Mouse (Mus musculus) MEL (cell line): ENCODE measurements around the gene Bri3bp. TPM values are rescaled to one million over a fixed set of nuclear protein-coding genes. Genes with fewer than 3 reads are reported as not detected.

Experiments used
- DNase-seq: peaks from one replicate; pipeline ENCODE4 v3.0.0; 2011; ENCODE audit warnings: low read depth, low spot score
- H3K27ac ChIP-seq: 2 replicates; pipeline ENCODE4 v1.5.1; 2012; ENCODE audit warnings: low read depth, mild to moderate bottlenecking, control low read depth, low read length, moderate library complexity; ENCODE audit not compliant: control insufficient read depth
- H3K27me3 ChIP-seq, 2 experiments: fragments of 150-350 bp in 1 of 2; sonication (generic) in 1 of 2; 2 replicates each; pipeline ENCODE4 v1.6.1; 2012; ENCODE audit warnings: low read length in 2 of 2, mild to moderate bottlenecking in 2 of 2, improper control_type of control experiment in 1 of 2, moderate library complexity in 1 of 2; ENCODE audit not compliant: insufficient read depth in 2 of 2, control insufficient read depth in 1 of 2
- H3K36me3 ChIP-seq, 2 experiments: 2 replicates each; pipeline ENCODE4 v1.6.1; 2012 to 2014; ENCODE audit warnings: low read length in 2 of 2, improper control_type of control experiment in 1 of 2, inconsistent platforms in 1 of 2, mild to moderate bottlenecking in 1 of 2; ENCODE audit not compliant: insufficient read depth in 2 of 2, control insufficient read depth in 1 of 2
- H3K4me1 ChIP-seq, 2 experiments: fragments of 150-350 bp in 1 of 2; sonication (generic) in 1 of 2; 2 replicates each; pipeline ENCODE4 v1.6.1; 2012; ENCODE audit warnings: low read length in 2 of 2, improper control_type of control experiment in 1 of 2, mild to moderate bottlenecking in 1 of 2; ENCODE audit not compliant: insufficient read depth in 2 of 2, control insufficient read depth in 1 of 2
- H3K4me3 ChIP-seq, 2 experiments: fragments of 150-350 bp in 1 of 2; sonication (generic) in 1 of 2; 2 replicates each; pipeline ENCODE4 v1.5.1; 2012; ENCODE audit warnings: low read depth in 2 of 2, low read length in 2 of 2, mild to moderate bottlenecking in 2 of 2, moderate library complexity in 2 of 2, control low read depth in 1 of 2, improper control_type of control experiment in 1 of 2; ENCODE audit not compliant: control insufficient read depth in 1 of 2, insufficient read depth in 1 of 2
- H3K79me2 ChIP-seq: 2 replicates; pipeline ENCODE4 v1.6.1; 2012; ENCODE audit warnings: mild to moderate bottlenecking, low read length, moderate library complexity; ENCODE audit not compliant: control insufficient read depth, poor library complexity, insufficient read depth
- H3K9ac ChIP-seq: 2 replicates; pipeline ENCODE4 v1.6.1; 2012; ENCODE audit warnings: low read depth, mild to moderate bottlenecking, control low read depth, low read length, moderate library complexity; ENCODE audit not compliant: control insufficient read depth, poor library complexity, severe bottlenecking
- H3K9me3 ChIP-seq: fragments of 150-350 bp; sonication (generic); replicated peaks from 2 replicates; pipeline ENCODE4 v1.6.1; 2012; ENCODE audit warnings: mild to moderate bottlenecking, low read length, improper control_type of control experiment, moderate library complexity; ENCODE audit not compliant: insufficient read depth
- BHLHE40 ChIP-seq: IDR thresholded peaks from 2 replicates; pipeline ENCODE4 v1.6.1; 2012; ENCODE audit warnings: low read depth, mild to moderate bottlenecking, inconsistent platforms, low read length, improper control_type of control experiment, borderline replicate concordance
- CTCF ChIP-seq, 3 experiments: IDR thresholded peaks in 2 of 3; conservative IDR thresholded peaks in 1 of 3; 2 replicates each; pipeline ENCODE4 v1.5.1; 2011 to 2012; ENCODE audit warnings: low read length in 3 of 3, low read depth in 2 of 3, mild to moderate bottlenecking in 2 of 3, improper control_type of control experiment in 1 of 3, inconsistent platforms in 1 of 3, mixed read lengths in 1 of 3, moderate library complexity in 1 of 3; ENCODE audit not compliant: control insufficient read depth in 1 of 3, insufficient read depth in 1 of 3, poor library complexity in 1 of 3, severe bottlenecking in 1 of 3
- E2F4 ChIP-seq: IDR thresholded peaks from 2 replicates; pipeline ENCODE4 v1.6.1; 2011; ENCODE audit warnings: low read depth, low read length, improper control_type of control experiment, borderline replicate concordance
- ELF1 ChIP-seq: IDR thresholded peaks from 2 replicates; pipeline ENCODE4 v1.6.1; 2014; ENCODE audit warnings: low read depth, mild to moderate bottlenecking, inconsistent platforms, low read length, improper control_type of control experiment, moderate library complexity
- GABPA ChIP-seq: IDR thresholded peaks from 2 replicates; pipeline ENCODE4 v1.6.1; 2012; ENCODE audit warnings: low read depth, mild to moderate bottlenecking, inconsistent platforms, low read length, improper control_type of control experiment, moderate library complexity
- MAZ ChIP-seq: IDR thresholded peaks from 2 replicates; pipeline ENCODE4 v1.6.1; 2012; ENCODE audit warnings: low read depth, mild to moderate bottlenecking, inconsistent platforms, low read length, improper control_type of control experiment
- MEF2A ChIP-seq: IDR thresholded peaks from 2 replicates; pipeline ENCODE4 v1.6.1; 2014; ENCODE audit warnings: low read depth, mild to moderate bottlenecking, inconsistent platforms, low read length, improper control_type of control experiment; ENCODE audit not compliant: poor library complexity, insufficient replicate concordance, severe bottlenecking; ENCODE audit errors: extremely low read depth
- MYC ChIP-seq: IDR thresholded peaks from 2 replicates; pipeline ENCODE4 v1.6.1; 2011; ENCODE audit warnings: low read depth, mild to moderate bottlenecking, low read length, improper control_type of control experiment, moderate library complexity
- NELFE ChIP-seq: IDR thresholded peaks from 2 replicates; pipeline ENCODE4 v1.6.1; 2011; ENCODE audit warnings: low read depth, low read length, improper control_type of control experiment
- RCOR1 ChIP-seq: IDR thresholded peaks from 2 replicates; pipeline ENCODE4 v1.6.1; 2012; ENCODE audit warnings: low read depth, mild to moderate bottlenecking, inconsistent platforms, low read length, improper control_type of control experiment
- SIN3A ChIP-seq: IDR thresholded peaks from 2 replicates; pipeline ENCODE4 v1.6.1; 2012; ENCODE audit warnings: low read length, improper control_type of control experiment, inconsistent platforms
- TAL1 ChIP-seq: IDR thresholded peaks from 2 replicates; pipeline ENCODE4 v1.6.1; 2012; ENCODE audit warnings: mild to moderate bottlenecking, inconsistent platforms, low read length, moderate library complexity, mixed read lengths
- TBP ChIP-seq: IDR thresholded peaks from 2 replicates; pipeline ENCODE4 v1.8.0; 2011; ENCODE audit warnings: low read depth, low read length, improper control_type of control experiment
- polyA plus RNA-seq, 2 experiments: library from polyadenylated mRNA; stranded (reverse) in 1 of 2; unstranded in 1 of 2; fragments of >175 nt in 1 of 2; fragments of >200 nt in 1 of 2; gene quantifications; 2 replicates each; pipeline versions ENCODE4 v1.2.1 to v1.2.4; 2012; ENCODE audit warnings: low replicate concordance in 2 of 2, low read depth in 1 of 2; ENCODE audit not compliant: insufficient read length in 2 of 2, insufficient read depth in 1 of 2, missing spikeins in 1 of 2
- total RNA-seq: library from RNA; depleted of rRNA; stranded (reverse); fragments of 300-350 nt; gene quantifications from 2 replicates; pipeline ENCODE4 v1.2.3, GENCODE M21; 2012

Bri3bp gene
- total and polyA plus RNA-seq, 3 experiments = 73.7 to 264 (median 87.6) TPM

- Histone ChIP-seq H3K9ac (no peak overlapping the region), H3K27ac (no peak overlapping the region), H3K4me3 (no peak overlapping the region), H3K4me1 (peaks cover 0 to 18% of the 10 kb centered on the region in 2 experiments; a peak in 1 of 4 replicates), H3K27me3 (no peaks in the 10 kb centered on the region), H3K9me3 (no peaks in the 10 kb centered on the region), H3K36me3 (peaks cover 0 to 2% of the 10 kb centered on the region in 2 experiments; a peak in 2 of 4 replicates), H3K79me2 (peaks cover 33% of the 10 kb centered on the region)
- no peak for TF ChIP-seq TAL1
- no peak for DNase-seq
Observed at GRCm38 (mm10) chr5:125477533-125477932, 36.2 kb downstream of the Bri3bp start.

DNA sequence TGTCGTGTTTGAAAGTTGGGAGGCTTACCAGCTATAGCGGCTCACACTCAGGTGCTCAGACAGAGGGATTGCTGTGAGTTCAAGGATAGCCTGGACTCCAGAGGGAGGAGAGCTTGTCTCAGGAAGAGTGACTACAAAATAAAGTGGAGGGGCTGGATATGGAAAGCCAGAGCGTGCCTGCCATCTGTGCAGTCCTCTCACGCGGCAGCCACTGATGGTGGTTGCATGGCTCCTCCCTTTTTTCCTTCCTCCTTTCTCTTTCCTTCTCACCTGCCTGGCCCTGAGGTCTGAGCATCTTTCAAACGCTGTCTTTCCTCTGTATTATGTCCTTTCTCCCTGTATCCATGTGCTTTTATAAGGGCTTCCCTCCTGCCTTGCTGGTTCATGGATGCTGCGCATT lies 36.7 kb downstream of the Bri3bp start:
- peaks cover 2 to 3% of the 10 kb centered on the region in 2 experiments; a peak in 3 of 4 replicates for H3K36me3 ChIP-seq
- TF ChIP-seq BHLHE40 (no peak), E2F4 (no peak), GABPA (no peak), ELF1 (no peak), MYC (no peak)
- TF ChIP-seq, all 39 proteins: peak for 0
- no peak overlapping the region for H3K4me3 ChIP-seq
- H3K9ac ChIP-seq = no peak overlapping the region
- DNase-seq = no peak
- no peaks in the 10 kb centered on the region for H3K9me3 ChIP-seq
- H3K79me2 ChIP-seq = peaks cover 33% of the 10 kb centered on the region
- H3K27me3 ChIP-seq = no peaks in the 10 kb centered on the region
- H3K27ac ChIP-seq = no peak overlapping the region
- peaks cover 0 to 18% of the 10 kb centered on the region in 2 experiments; a peak in 1 of 4 replicates for H3K4me1 ChIP-seq

- Histone ChIP-seq H3K79me2 (peaks cover 33% of the 10 kb centered on the region), H3K36me3 (peaks cover 3 to 9% of the 10 kb centered on the region in 2 experiments; a peak in 3 of 4 replicates), H3K9ac (no peak overlapping the region), H3K4me1 (peaks cover 3 to 28% of the 10 kb centered on the region in 2 experiments), H3K27me3 (no peaks in the 10 kb centered on the region), H3K9me3 (no peaks in the 10 kb centered on the region), H3K27ac (no peak overlapping the region), H3K4me3 (no peak overlapping the region)
- DNase-seq = no peak
- TF ChIP-seq SIN3A = no peak
- TF ChIP-seq BHLHE40 = no peak
- no peak for TF ChIP-seq NELFE
- no peak for TF ChIP-seq CTCF (IDR thresholded peaks at IDR 0.05 in 2 of 3, conservative IDR thresholded peaks at IDR 0.05 in 1 of 3; ENCODE audit: control insufficient read depth in 1 of 3, insufficient read depth in 1 of 3, low read depth in 2 of 3, low read length in 3 of 3, poor library complexity in 1 of 3, severe bottlenecking in 1 of 3)
- TF ChIP-seq MEF2A = no peak
- no peak for TF ChIP-seq TBP
- TF ChIP-seq RCOR1 = no peak
- TF ChIP-seq MAZ = no peak
Observed at GRCm38 (mm10) chr5:125479376-125479775, 38.0 kb downstream of the Bri3bp start.
